Mouse (Mus musculus): ENCODE data around the gene Rora. TPM values are rescaled to one million over a fixed set of nuclear protein-coding genes. Genes with fewer than 3 reads are reported as not detected.

Rora gene
- 0.72 and 2.1 TPM in 2 replicates for total RNA-seq (2015; ENCODE audit: low replicate concordance)
- 0.38 and 0.51 TPM in 2 replicates for total RNA-seq (2017; ENCODE audit: low replicate concordance)

GRCm38 (mm10) chr9:68653211-68654038 lies at the start of gene Rora:
Gene Rora, plus strand, starts transcription at chr9:68653786.
- ATAC-seq (replicated peaks; ENCODE audit: low FRiP score, poor library complexity, severe bottlenecking), result no peak

- no peak for ATAC-seq (replicated peaks; ENCODE audit: low FRiP score, poor library complexity, severe bottlenecking)
Measured at GRCm38 (mm10) chr9:68614006-68614405, 39.6 kb upstream of the Rora start.

GRCm38 (mm10) chr9:68617116-68617515 lies 36.5 kb upstream of the Rora start:
- ATAC-seq (replicated peaks; ENCODE audit: low FRiP score, poor library complexity, severe bottlenecking), result no peak

DNA sequence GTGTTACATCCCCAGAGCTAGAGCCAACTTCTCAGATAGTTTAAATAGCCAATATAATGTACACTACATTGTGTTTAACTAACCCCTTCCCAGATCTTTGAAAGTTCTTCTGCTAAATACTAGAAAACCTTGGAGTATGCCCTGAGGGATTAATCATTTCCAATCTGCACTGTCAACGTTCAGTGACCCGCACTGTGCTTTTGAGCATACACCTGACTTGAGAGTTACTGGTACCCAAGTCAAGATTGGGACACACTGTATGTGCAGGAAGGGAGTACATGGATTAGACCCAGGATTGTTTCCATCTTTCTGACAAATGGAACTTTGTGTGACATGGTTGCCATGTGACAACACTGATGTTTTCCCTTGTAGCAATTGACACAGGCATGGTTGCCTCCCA lies 33.5 kb upstream of the Rora start:
- ATAC-seq (replicated peaks; ENCODE audit: low FRiP score, poor library complexity, severe bottlenecking), result no peak

- no peak for ATAC-seq (replicated peaks; ENCODE audit: low FRiP score, poor library complexity, severe bottlenecking)
Measured at GRCm38 (mm10) chr9:68620441-68620840, 33.1 kb upstream of the Rora start.

GRCm38 (mm10) chr9:68624981-68625380 lies 28.6 kb upstream of the Rora start:
- ATAC-seq (replicated peaks; ENCODE audit: low FRiP score, poor library complexity, severe bottlenecking), result no peak

- ATAC-seq (replicated peaks; ENCODE audit: low FRiP score, poor library complexity, severe bottlenecking), result no peak
Measured at GRCm38 (mm10) chr9:68637301-68637700, 16.3 kb upstream of the Rora start.

- no peak for ATAC-seq (replicated peaks; ENCODE audit: low FRiP score, poor library complexity, severe bottlenecking)
Measured at GRCm38 (mm10) chr9:68641123-68641522, 12.5 kb upstream of the Rora start.

- no peak for ATAC-seq (replicated peaks; ENCODE audit: low FRiP score, poor library complexity, severe bottlenecking)
Measured at GRCm38 (mm10) chr9:68648061-68648460, 5.5 kb upstream of the Rora start.

DNA sequence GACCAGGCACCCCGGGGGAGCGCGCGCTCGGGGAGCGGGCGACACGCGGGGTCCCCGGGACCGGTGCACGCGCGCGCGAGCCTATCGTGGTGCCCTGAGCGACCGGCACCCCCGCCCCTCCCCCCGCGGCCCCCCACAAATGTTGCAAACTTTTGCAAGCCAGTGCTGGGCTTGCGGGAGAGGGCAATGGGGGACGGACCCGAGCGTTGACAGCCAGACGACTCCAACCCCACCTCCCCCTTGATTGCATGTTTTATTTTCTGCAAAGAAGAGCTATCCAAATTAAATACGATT lies 400 bp downstream of the Rora start:
- ATAC-seq (replicated peaks; ENCODE audit: low FRiP score, poor library complexity, severe bottlenecking), result no peak

- no peak for ATAC-seq (replicated peaks; ENCODE audit: low FRiP score, poor library complexity, severe bottlenecking)
Measured at GRCm38 (mm10) chr9:68654333-68655017, 889 bp downstream of the Rora start.

DNA sequence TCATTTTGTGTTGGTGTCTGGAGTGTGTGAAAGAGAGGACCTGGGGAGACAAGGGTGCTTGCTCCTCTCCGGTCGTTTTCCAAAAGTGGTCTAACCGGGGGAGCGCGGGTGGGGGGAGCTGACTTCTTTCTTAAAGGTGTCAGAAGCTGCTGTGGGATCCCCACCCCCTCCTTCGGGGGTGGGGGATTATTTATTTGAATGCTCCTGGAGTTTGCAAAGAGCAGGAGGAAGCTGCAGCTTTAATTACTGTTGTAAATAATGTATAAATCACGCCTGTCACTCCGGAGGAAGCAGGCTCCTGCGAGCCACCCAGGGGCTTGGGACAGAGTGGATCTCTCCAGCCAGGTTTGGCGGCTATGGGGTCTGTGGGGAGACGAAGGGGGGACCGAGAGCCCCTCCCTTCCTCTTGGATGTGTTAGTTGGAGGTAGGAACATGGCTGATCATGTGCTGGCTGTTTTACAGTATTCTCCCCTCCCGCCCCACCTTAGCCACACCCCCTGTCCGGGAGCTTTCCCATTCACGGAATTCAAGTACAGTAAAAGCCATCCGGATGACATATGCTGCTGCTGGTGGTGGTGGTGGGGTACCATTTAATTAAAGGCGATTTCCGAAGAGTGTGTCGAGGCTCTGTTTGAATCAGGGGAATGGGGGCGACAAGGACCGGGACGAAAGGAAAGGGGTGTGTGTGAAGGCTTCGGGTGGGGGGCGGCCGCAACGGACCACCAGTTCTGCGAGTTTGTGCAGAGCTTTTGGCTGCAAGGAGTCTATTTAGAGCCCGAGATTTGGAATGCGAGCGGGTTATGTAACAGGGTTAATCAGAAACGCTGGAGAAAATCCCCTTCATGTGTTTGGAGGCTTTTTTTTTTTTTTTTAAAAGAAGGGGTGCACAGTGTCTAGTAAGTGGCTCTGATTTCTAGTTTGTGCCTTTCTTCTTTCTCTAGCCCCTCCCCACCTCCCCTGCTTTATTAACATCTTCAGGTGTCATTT lies 1.7 kb downstream of the Rora start:
- no peak for ATAC-seq (replicated peaks; ENCODE audit: low FRiP score, poor library complexity, severe bottlenecking)

DNA sequence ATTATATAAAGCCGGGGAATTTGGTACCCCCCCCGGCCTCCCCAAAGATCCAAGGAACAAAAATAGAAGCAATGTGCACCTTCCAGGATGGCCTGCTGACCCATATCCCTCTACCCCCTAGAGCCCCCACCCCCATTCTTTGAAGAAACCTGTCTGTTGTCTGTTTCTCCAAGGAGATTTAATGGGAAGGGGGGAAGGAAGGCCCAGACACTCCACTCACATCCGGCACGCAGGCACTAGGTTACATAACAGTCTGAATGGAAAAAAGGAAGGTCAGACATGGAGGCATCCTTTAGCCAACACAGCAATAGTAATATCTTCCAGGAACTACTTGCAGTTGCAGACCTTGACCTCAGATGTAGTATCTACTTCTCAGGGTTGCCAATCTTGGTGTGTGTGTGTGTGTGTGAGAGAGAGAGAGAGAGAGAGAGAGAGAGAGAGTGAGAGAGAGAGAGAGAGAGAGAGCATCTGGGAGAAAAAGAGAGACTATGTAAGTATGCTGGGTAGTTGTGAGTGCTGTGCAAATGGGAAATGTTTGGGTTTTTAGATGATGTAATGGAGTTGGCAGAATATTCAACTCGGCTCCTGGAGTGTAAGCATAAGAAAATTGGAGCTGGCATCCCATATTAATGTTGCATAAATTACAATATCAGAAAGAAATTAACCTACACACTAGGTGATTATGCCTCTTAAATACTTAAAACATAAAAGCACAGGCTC lies 2.6 kb downstream of the Rora start:
- ATAC-seq (replicated peaks; ENCODE audit: low FRiP score, poor library complexity, severe bottlenecking), result no peak

GRCm38 (mm10) chr9:68656796-68657130 lies 3.2 kb downstream of the Rora start:
- no peak for ATAC-seq (replicated peaks; ENCODE audit: low FRiP score, poor library complexity, severe bottlenecking)

DNA sequence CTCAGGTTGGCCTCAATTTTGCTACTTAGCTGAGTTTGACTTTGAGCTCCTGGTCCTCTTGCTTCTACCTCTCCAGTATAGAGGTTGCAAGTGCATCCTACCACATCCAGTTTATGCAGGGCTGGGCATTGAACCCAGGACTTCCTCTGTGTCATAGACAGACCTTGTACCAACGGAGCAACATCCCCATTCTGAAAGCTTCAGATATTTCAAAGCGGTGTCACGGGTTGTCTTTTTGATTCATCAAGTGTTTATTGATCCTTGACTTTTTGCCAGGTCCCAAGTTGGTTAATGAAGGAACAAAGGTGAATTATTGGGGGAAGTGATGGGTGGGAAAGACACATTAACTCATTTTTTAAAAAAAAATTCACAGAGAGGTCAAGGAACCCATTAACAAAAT lies 17.1 kb downstream of the Rora start:
- no peak for ATAC-seq (replicated peaks; ENCODE audit: low FRiP score, poor library complexity, severe bottlenecking)

DNA sequence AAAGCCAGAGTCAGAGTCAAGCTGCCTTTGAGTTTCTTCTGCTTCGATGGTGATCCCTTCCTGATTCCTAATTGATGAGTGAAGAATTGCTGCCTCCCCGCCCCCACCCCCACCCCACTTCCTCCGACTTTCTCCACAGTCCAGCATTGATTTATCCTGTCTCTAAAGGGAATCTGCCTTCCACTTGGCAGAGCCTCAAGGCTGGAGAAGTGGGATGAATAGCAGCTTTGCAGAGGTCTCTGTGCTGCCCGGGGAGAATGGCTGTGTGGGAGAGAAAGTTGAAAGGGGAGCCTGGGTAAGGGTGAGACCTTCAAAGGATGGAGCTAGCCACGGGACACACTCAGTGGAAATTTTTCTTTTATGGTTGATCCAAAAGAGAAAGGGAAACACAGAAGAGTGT lies 18.9 kb downstream of the Rora start:
- ATAC-seq (replicated peaks; ENCODE audit: low FRiP score, poor library complexity, severe bottlenecking), result no peak

GRCm38 (mm10) chr9:68673221-68673620 lies 19.6 kb downstream of the Rora start:
- ATAC-seq (replicated peaks; ENCODE audit: low FRiP score, poor library complexity, severe bottlenecking), result no peak

DNA sequence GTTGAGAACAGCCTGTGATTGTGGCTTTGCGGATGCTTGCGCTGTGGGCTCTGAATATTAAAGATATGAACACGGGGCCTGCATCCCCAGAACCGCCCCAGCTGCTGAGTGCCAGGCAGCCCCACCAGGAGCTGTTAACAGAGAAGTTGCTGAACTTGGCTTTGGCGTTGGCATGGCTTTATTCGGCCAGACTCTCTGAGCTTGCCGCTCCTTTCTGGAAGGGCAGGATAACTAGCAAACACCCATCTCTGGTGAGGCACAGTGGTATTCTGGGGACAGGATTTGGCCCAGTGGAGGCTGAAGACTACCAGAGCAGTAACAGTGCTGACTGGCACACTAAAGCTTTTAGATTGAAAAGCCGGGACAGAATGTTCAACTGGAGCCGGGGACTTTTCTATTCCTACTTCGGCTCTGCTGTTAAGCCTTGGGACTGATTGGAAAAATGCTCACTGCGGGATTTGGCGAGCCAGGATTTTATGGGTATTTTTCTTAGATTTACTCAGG lies 26.3 kb downstream of the Rora start:
- ATAC-seq (replicated peaks; ENCODE audit: low FRiP score, poor library complexity, severe bottlenecking), result no peak

DNA sequence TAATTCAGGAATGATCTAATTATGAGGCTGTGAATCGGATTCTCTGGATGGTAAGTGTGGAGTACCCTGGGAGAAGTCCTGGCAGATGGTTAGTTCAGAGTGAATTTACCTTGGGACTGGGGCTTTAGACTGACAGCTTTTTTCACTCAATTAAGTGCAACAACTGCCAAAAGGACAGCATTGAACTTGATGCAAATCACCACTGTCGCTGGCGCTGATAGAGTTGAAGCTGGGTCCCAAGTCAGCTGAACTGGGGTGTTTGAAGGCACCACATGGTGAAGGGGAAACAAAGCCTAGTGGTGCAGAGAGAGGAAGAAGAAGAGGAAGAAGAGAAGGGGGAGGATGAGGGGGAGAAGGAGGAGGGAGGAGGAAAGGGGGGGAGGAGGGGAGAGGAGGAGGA lies 30.4 kb downstream of the Rora start:
- no peak for ATAC-seq (replicated peaks; ENCODE audit: low FRiP score, poor library complexity, severe bottlenecking)

DNA sequence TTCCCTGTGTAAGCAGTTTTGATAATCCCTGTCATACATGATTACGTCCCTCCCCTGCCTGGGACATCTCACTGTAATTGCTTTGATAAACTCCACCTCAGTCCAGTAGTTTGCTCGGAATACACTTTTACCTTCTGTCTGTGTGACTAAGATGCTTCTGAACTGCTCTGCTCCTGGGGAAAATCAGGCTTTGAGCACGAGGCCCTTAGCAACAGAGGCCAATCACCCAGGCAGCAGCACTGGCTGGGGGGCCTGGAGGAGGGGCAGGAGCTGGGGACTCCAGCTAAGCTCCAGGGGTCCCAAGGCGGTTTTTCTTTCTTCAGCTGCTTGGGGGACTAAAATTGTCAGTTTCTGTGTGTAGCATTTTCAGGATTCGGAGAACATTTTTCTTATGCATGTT lies 32.0 kb downstream of the Rora start:
- no peak for ATAC-seq (replicated peaks; ENCODE audit: low FRiP score, poor library complexity, severe bottlenecking)
